Mouse (Mus musculus): ENCODE measurements around the gene Slc25a11. TPM values are rescaled to one million over a fixed set of nuclear protein-coding genes. Genes with fewer than 3 reads are reported as not detected.

The Slc25a11 gene
- polyA plus RNA-seq, 1 experiment, result 136 TPM

DNA sequence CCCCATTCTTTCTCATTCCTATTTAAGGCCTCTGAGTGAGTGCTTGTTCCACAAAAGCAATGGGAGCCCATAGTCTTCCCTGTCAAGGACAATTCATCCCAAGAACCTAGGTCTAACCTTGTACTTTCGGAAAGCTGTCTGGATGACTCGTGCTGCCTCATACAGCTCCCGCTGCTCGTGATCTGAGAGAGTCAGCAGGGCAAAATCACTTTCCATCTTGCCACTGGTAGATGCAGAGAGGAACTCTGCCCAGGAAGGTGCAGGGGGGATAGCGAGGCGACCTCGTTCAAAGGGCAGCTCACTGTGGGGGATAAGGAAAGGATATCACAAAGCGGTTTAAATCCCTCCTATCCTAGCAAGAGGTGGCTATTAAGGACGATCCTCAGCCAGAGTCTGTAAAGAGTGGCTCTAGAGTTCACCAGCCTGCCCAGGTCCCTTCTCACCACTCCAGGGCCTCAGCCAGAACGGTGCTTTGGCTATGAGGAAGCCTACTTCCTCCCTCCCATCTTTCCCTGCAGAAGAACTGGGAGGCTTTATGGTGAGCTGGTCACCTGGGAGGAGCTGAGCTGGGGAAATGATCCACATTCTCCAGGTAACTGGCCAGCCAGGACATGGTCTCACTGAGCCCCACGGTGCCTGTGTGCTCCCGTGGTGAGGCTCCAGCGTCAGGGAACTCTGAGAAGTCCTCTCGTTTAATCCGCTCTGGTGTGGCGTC is 24.2 kb upstream of the Slc25a11 start:
- H3K4me3 ChIP-seq (ENCODE audit: insufficient read depth, poor library complexity, severe bottlenecking), result no peak overlapping the region
- H3K79me3 ChIP-seq (ENCODE audit: low read depth), result peaks cover 16% of the 10 kb centered on the region
- no peaks in the 10 kb centered on the region for H3K27me3 ChIP-seq (ENCODE audit: control insufficient read depth, insufficient read depth, insufficient read length)
- TF ChIP-seq MYOG (IDR thresholded peaks at IDR 0.05; ENCODE audit: control insufficient read depth, extremely low read depth, insufficient read length) (no peak), USF1 (IDR thresholded peaks at IDR 0.05; ENCODE audit: low read depth) (peak; percentile 7)
- no peak overlapping the region for H3ac ChIP-seq (ENCODE audit: control insufficient read depth, insufficient read length, low read depth)
- H3K36me3 ChIP-seq (ENCODE audit: control insufficient read depth, insufficient read depth), result peaks cover 28% of the 10 kb centered on the region
- H3K79me2 ChIP-seq (ENCODE audit: control insufficient read depth, insufficient read depth), result peaks cover 24% of the 10 kb centered on the region

GRCm38 (mm10) chr11:70670483-70670882 is 23.2 kb upstream of the Slc25a11 start:
- TF ChIP-seq CEBPB (IDR thresholded peaks at IDR 0.05; ENCODE audit: low read depth) (no peak), MYOD1 (IDR thresholded peaks at IDR 0.05; ENCODE audit: control insufficient read depth, insufficient read length, low read depth) (no peak), CTCF (IDR thresholded peaks at IDR 0.05; ENCODE audit: control insufficient read depth, insufficient read depth, insufficient read length) (no peak), FOSL1 (IDR thresholded peaks at IDR 0.05; ENCODE audit: insufficient read depth, low read length, poor library complexity, severe bottlenecking) (no peak), MAX (IDR thresholded peaks at IDR 0.05) (no peak), MYOG (IDR thresholded peaks at IDR 0.05; ENCODE audit: control insufficient read depth, extremely low read depth, insufficient read length) (no peak), USF1 (IDR thresholded peaks at IDR 0.05; ENCODE audit: low read depth) (no peak)
- Histone ChIP-seq H3K79me2 (ENCODE audit: control insufficient read depth, insufficient read depth) (peaks cover 34% of the 10 kb centered on the region), H3K27me3 (ENCODE audit: control insufficient read depth, insufficient read depth, insufficient read length) (no peaks in the 10 kb centered on the region), H3K36me3 (ENCODE audit: control insufficient read depth, insufficient read depth) (peaks cover 20% of the 10 kb centered on the region), H3ac (ENCODE audit: control insufficient read depth, insufficient read length, low read depth) (no peak overlapping the region), H3K79me3 (ENCODE audit: low read depth) (peaks cover 20% of the 10 kb centered on the region), H3K4me3 (ENCODE audit: insufficient read depth, poor library complexity, severe bottlenecking) (peak overlapping the region; percentile 76)

DNA sequence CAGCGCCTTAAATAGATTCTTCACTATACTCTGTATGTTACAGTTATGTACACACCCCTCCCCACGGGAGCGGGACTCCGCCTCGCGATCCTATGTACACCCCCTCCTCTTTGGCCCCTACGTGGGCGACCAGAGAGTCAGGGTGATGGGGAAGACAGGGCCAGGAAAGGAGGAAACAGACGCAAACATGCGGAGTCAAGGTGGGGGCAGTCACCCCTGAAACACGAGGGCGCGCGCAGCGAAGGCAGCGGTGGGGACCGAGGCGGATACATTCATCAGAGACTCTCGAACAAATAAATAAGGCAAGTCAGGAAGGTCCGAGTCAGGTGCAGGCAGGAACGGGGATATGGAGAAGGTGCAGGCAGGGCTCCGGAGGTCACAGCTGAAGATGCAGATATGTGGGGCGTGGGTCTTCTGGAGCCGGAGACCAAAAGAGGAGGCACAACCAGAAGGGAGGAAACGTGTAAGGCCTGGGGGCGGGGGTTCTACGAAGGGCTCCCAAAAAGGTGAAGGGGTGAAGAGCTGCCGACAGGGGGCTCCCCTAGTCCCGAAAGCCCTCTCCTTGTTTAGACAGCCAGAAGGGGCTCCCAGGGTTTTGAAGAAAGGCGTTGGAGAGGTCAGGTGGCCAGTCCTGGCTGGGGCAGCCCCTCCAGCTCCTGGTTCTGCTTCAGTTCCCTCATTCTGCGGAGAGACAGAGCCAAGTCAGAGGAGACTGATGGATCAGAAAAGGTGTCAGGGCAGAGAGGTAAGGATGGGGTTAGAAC is 22.5 kb upstream of the Slc25a11 start:
- H3K36me3 ChIP-seq (ENCODE audit: control insufficient read depth, insufficient read depth), result peaks cover 26% of the 10 kb centered on the region
- H3ac ChIP-seq (ENCODE audit: control insufficient read depth, insufficient read length, low read depth), result peak overlapping the region; percentile 92
- peak overlapping the region; percentile 76 for H3K4me3 ChIP-seq (ENCODE audit: insufficient read depth, poor library complexity, severe bottlenecking)
- H3K79me3 ChIP-seq (ENCODE audit: low read depth), result peaks cover 20% of the 10 kb centered on the region
- H3K79me2 ChIP-seq (ENCODE audit: control insufficient read depth, insufficient read depth), result peaks cover 41% of the 10 kb centered on the region
- peak; percentile 34 for TF ChIP-seq CTCF (IDR thresholded peaks at IDR 0.05; ENCODE audit: control insufficient read depth, insufficient read depth, insufficient read length)
- no peak for TF ChIP-seq FOSL1 (IDR thresholded peaks at IDR 0.05; ENCODE audit: insufficient read depth, low read length, poor library complexity, severe bottlenecking)
- H3K27me3 ChIP-seq (ENCODE audit: control insufficient read depth, insufficient read depth, insufficient read length), result no peaks in the 10 kb centered on the region

DNA sequence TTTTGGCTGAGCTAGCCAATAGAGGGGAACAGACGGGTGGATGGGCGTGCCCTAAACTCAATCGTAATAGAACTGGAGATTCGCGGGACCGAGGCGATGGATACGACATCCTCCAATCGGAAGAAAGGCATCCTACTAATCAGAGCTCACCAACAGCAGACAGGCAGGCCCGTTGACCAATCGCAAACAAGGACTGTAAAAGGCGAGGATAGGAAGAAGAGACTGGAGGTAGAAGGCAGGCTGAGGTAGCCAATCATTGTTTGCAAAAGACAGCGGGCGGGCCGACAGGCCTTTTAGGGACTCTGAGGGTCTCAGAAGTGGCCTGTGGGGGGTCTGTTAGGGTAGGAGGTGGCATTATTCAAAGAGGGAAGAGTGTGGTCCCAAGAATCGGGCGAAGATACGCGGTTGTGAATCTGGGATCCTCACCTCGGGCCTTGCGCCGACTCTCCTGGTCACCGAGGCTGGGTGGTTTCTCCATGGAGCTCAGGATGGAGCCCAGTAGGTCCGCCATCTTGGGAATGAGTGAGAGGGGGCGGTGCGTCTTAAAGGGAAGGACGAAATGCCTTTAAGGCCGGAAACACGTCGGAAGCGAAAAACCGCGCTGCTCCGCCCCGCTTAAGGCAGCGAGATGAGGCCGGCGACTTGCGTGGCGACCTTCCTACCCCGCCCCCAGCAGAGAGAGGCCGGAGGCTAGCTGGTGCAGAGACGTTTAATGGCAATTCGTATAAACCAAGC is 21.7 kb upstream of the Slc25a11 start, which contains the start of gene Spag7:
Gene Spag7, minus strand, starts transcription at position 646 of the 735 bp plus-strand sequence.
- TF ChIP-seq MYOG (IDR thresholded peaks at IDR 0.05; ENCODE audit: control insufficient read depth, extremely low read depth, insufficient read length) (no peak), FOSL1 (IDR thresholded peaks at IDR 0.05; ENCODE audit: insufficient read depth, low read length, poor library complexity, severe bottlenecking) (no peak), CTCF (IDR thresholded peaks at IDR 0.05; ENCODE audit: control insufficient read depth, insufficient read depth, insufficient read length) (no peak), MYOD1 (IDR thresholded peaks at IDR 0.05; ENCODE audit: control insufficient read depth, insufficient read length, low read depth) (no peak), MAX (IDR thresholded peaks at IDR 0.05) (no peak), USF1 (IDR thresholded peaks at IDR 0.05; ENCODE audit: low read depth) (no peak), CEBPB (IDR thresholded peaks at IDR 0.05; ENCODE audit: low read depth) (no peak)

DNA sequence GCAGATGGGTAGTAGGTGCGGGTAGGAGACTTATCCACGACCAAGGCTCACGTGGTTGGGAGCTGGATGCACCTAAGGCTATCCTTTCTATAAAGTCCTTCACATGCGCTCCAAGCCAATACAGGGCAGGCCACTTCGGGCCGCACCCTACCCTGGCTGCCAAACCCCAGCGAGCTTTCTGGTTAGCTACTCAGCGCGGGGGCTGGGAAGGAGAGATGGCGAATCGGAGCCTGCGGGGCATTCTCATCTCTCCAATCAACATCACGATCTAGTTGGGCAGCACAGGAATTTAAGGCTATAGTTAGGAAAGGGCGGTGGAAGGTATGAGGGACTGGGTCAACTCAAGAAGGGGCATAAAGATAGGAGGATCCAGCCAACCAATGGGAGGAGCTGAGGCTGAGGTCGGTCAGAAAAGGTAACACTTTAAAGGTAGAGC is 21.1 kb upstream of the Slc25a11 start:
- Histone ChIP-seq H3K79me3 (ENCODE audit: low read depth) (peaks cover 20% of the 10 kb centered on the region), H3ac (ENCODE audit: control insufficient read depth, insufficient read length, low read depth) (peak overlapping the region; percentile 28), H3K79me2 (ENCODE audit: control insufficient read depth, insufficient read depth) (peaks cover 41% of the 10 kb centered on the region), H3K36me3 (ENCODE audit: control insufficient read depth, insufficient read depth) (peaks cover 34% of the 10 kb centered on the region), H3K27me3 (ENCODE audit: control insufficient read depth, insufficient read depth, insufficient read length) (no peaks in the 10 kb centered on the region), H3K4me3 (ENCODE audit: insufficient read depth, poor library complexity, severe bottlenecking) (peak overlapping the region; percentile 23)
- TF ChIP-seq USF1 (IDR thresholded peaks at IDR 0.05; ENCODE audit: low read depth), result peak; percentile 65
- TF ChIP-seq MYOG (IDR thresholded peaks at IDR 0.05; ENCODE audit: control insufficient read depth, extremely low read depth, insufficient read length), result no peak

More for the DNA sequence above, 21.7 kb upstream of the Slc25a11 start, which contains the start of gene Spag7:
- Histone ChIP-seq H3K79me3 (ENCODE audit: low read depth) (peaks cover 20% of the 10 kb centered on the region), H3K79me2 (ENCODE audit: control insufficient read depth, insufficient read depth) (peaks cover 41% of the 10 kb centered on the region), H3K4me3 (ENCODE audit: insufficient read depth, poor library complexity, severe bottlenecking) (peak within 1 kb of the TSS; percentile 76), H3ac (ENCODE audit: control insufficient read depth, insufficient read length, low read depth) (peak within 1 kb of the TSS; percentile 92), H3K27me3 (ENCODE audit: control insufficient read depth, insufficient read depth, insufficient read length) (no peaks in the 10 kb centered on the region), H3K36me3 (ENCODE audit: control insufficient read depth, insufficient read depth) (peaks cover 32% of the 10 kb centered on the region)
